Mouse (Mus musculus): Measurements from ENCODE around the gene Plxdc1. TPM values are rescaled to one million over a fixed set of nuclear protein-coding genes. Genes with fewer than 3 reads are reported as not detected.

Plxdc1 gene
- total and polyA plus RNA-seq, 2 experiments from 2014 or later: 1.5 to 3.5 TPM

DNA sequence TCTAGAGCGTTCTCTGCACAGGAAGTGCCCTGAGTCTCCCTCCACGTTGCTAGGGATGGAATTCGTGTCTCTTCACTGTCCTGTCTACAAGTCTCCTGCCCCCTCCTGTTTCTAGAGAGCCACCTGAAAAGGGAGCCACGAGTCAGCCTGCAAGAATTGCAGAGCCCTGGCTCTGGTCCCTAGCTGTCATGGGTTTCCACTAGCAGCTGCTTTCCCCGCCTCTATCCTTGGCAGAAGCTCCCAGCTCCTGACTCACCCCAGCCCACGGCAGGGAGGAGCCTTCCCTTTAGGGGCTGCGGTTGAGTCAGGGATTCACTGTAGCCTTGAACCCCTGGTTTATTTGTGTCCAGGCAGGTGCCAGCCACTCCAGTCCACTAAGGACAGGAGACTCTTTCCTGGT, 15.0 kb downstream of the Plxdc1 start:
- H3K9me3 ChIP-seq (ENCODE audit: low read length): no peaks in the 10 kb centered on the region
- ATAC-seq (peak; percentile 74), DNase-seq (peak; percentile 68)
- no peaks in the 10 kb centered on the region for H3K4me1 ChIP-seq (ENCODE audit: insufficient read depth)
- no peak overlapping the region for H3K9ac ChIP-seq
- 31% methylated on average over 7 of the region's 7 CpGs for WGBS
- H3K4me2 ChIP-seq (ENCODE audit: low read depth): peak overlapping the region; percentile 17
- no peaks in the 10 kb centered on the region for H3K36me3 ChIP-seq (ENCODE audit: insufficient read depth)
- no peaks in the 10 kb centered on the region for H3K27me3 ChIP-seq (ENCODE audit: insufficient read depth, low read length)
- no peak overlapping the region for H3K27ac ChIP-seq (ENCODE audit: low read depth, low read length)
- H3K4me3 ChIP-seq (ENCODE audit: low read depth, low read length): no peak overlapping the region
- no peak for TF ChIP-seq CTCF (IDR thresholded peaks at IDR 0.05; ENCODE audit: low read depth)

DNA sequence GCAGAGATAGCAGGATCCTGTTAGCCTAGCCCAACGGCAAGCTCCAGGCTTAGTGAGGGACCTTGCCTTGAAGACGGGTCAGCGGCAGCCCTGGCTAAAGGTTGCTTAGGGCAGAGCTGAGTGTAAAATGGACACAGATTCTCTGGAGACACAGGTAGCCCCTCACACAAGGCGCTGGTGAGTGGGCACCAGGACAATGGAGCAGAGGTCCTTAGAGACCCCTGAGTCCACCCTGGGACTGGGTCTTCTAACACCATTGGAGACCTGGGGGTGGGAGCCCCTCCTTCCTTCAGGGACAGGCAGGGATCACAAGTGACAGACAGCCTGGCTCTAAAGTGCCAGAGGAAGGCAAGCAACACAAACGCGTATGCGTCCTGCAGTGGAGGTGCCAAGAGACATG, 15.5 kb downstream of the Plxdc1 start:
- no peak; the same call in 1 of the 2 replicates for ATAC-seq
- no peaks in the 10 kb centered on the region for H3K4me1 ChIP-seq (ENCODE audit: insufficient read depth)
- H3K9me3 ChIP-seq (ENCODE audit: low read length): no peaks in the 10 kb centered on the region
- H3K36me3 ChIP-seq (ENCODE audit: insufficient read depth): no peaks in the 10 kb centered on the region
- DNase-seq: no peak
- H3K4me2 ChIP-seq (ENCODE audit: low read depth): peak overlapping the region; percentile 17
- H3K27me3 ChIP-seq (ENCODE audit: insufficient read depth, low read length): no peaks in the 10 kb centered on the region
- WGBS: 80% methylated on average over 7 of the region's 7 CpGs
- TF ChIP-seq CTCF (IDR thresholded peaks at IDR 0.05; ENCODE audit: low read depth): no peak
- H3K4me3 ChIP-seq (ENCODE audit: low read depth, low read length): no peak overlapping the region
- no peak overlapping the region for H3K9ac ChIP-seq
- H3K27ac ChIP-seq (ENCODE audit: low read depth, low read length): no peak overlapping the region

DNA sequence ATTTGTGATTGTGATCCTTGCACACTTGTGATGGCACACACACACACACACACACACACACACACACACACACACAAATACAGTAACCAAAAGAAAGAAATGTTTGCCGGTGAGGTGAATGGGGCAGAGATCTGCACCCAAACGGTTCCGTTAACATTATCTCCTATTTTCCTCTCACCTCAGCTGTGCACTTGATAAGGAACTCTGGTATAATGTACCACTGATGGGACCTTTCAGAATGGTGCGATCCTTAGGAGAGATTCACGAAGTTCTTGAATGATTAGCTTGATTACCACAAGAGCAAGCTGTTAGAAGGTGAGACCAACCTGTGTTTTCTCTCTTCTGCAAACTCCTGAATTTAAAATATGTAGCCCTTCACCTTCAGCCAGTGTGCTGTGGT, 17.9 kb downstream of the Plxdc1 start:
- Histone ChIP-seq H3K4me2 (ENCODE audit: low read depth) (no peak overlapping the region), H3K4me3 (ENCODE audit: low read depth, low read length) (no peak overlapping the region), H3K9ac (no peak overlapping the region), H3K9me3 (ENCODE audit: low read length) (no peaks in the 10 kb centered on the region), H3K27me3 (ENCODE audit: insufficient read depth, low read length) (no peaks in the 10 kb centered on the region), H3K36me3 (ENCODE audit: insufficient read depth) (no peaks in the 10 kb centered on the region), H3K4me1 (ENCODE audit: insufficient read depth) (no peaks in the 10 kb centered on the region), H3K27ac (ENCODE audit: low read depth, low read length) (no peak overlapping the region)
- DNase-seq (no peak), ATAC-seq (no peak)
- WGBS: 85% methylated on average over 5 of the region's 5 CpGs
- TF ChIP-seq CTCF (IDR thresholded peaks at IDR 0.05; ENCODE audit: low read depth): no peak

DNA sequence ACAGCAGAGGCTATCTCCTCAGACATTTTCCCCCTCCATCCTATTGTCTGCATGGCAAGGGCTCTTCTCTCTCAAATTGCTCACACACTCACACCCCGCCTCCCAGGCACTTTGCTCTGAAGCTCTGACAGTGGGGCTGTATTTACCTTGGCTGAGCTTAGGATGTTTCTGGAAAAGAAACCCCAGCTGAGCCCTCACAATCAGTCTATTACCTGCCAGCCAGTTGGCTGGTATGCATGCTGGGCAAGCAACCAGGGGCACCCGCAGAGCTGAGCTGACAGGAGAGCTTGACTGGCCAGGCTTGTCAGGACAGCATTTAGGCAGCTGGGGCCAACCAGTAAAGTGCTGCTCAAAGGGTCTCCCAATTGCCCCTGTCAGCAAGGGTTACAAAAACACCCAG, 19.1 kb downstream of the Plxdc1 start:
- TF ChIP-seq CTCF (IDR thresholded peaks at IDR 0.05; ENCODE audit: low read depth): no peak
- Histone ChIP-seq H3K4me3 (ENCODE audit: low read depth, low read length) (no peak overlapping the region), H3K27me3 (ENCODE audit: insufficient read depth, low read length) (no peaks in the 10 kb centered on the region), H3K4me2 (ENCODE audit: low read depth) (no peak overlapping the region), H3K9ac (no peak overlapping the region), H3K9me3 (ENCODE audit: low read length) (no peaks in the 10 kb centered on the region), H3K4me1 (ENCODE audit: insufficient read depth) (no peaks in the 10 kb centered on the region), H3K27ac (ENCODE audit: low read depth, low read length) (no peak overlapping the region), H3K36me3 (ENCODE audit: insufficient read depth) (no peaks in the 10 kb centered on the region)
- 21% methylated on average over 2 of the region's 2 CpGs for WGBS
- peak; percentile 53 for ATAC-seq
- no peak for DNase-seq

DNA sequence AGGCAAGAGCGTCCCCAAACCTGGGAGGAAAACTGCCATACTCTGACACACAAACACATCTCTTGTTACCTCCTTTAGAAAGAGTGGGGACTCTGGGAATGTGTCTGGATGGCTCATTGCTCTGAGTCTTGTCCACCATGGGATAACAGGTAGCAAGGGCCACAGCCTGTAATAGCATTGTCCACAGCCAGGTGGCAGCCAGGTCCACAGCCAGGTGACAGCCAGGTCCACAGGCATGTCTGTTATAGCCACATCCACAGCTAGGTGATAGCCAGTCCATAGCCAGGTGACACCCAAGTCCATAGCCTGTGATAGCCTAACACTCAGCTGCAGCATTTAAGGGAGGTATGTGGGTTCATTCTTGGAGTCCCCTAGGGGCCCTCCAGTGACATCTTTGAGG, 25.3 kb downstream of the Plxdc1 start:
- Histone ChIP-seq H3K9me3 (ENCODE audit: low read length) (no peaks in the 10 kb centered on the region), H3K4me3 (ENCODE audit: low read depth, low read length) (no peak overlapping the region), H3K4me1 (ENCODE audit: insufficient read depth) (no peaks in the 10 kb centered on the region), H3K27me3 (ENCODE audit: insufficient read depth, low read length) (no peaks in the 10 kb centered on the region), H3K36me3 (ENCODE audit: insufficient read depth) (no peaks in the 10 kb centered on the region), H3K4me2 (ENCODE audit: low read depth) (no peak overlapping the region), H3K9ac (no peak overlapping the region), H3K27ac (ENCODE audit: low read depth, low read length) (no peak overlapping the region)
- TF ChIP-seq CTCF (IDR thresholded peaks at IDR 0.05; ENCODE audit: low read depth): peak; percentile 39
- no peak for DNase-seq
- WGBS: 76% methylated on average over 1 of the region's 1 CpGs
- no peak for ATAC-seq

DNA sequence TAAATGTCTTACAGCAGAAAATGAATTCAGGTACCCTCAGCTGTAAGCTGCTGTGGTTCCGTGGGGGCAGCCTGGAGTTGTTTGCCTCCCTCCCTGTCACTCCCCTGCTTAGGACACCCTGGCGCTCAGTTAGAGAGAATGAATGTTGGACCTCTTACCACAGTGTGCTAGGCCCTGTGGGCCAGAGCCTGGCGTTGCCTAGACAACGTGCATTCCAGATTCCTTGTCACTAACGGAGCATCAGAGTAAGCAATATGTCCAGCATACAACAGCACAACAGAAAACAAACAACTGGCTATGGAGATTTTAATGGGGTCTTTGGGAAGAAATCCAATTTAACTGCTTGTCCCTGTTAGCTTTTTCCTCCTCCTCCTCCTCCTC, 27.0 kb downstream of the Plxdc1 start:
- Histone ChIP-seq H3K4me3 (ENCODE audit: low read depth, low read length) (no peak overlapping the region), H3K36me3 (ENCODE audit: insufficient read depth) (no peaks in the 10 kb centered on the region), H3K9me3 (ENCODE audit: low read length) (no peaks in the 10 kb centered on the region), H3K4me1 (ENCODE audit: insufficient read depth) (no peaks in the 10 kb centered on the region), H3K27ac (ENCODE audit: low read depth, low read length) (peak overlapping the region; percentile 21; the same call in 1 of the 2 replicates), H3K9ac (no peak overlapping the region), H3K27me3 (ENCODE audit: insufficient read depth, low read length) (no peaks in the 10 kb centered on the region), H3K4me2 (ENCODE audit: low read depth) (no peak overlapping the region)
- ATAC-seq: peak; percentile 74
- WGBS: 36% methylated on average over 5 of the region's 5 CpGs
- peak; percentile 34 for DNase-seq
- no peak for TF ChIP-seq CTCF (IDR thresholded peaks at IDR 0.05; ENCODE audit: low read depth)

DNA sequence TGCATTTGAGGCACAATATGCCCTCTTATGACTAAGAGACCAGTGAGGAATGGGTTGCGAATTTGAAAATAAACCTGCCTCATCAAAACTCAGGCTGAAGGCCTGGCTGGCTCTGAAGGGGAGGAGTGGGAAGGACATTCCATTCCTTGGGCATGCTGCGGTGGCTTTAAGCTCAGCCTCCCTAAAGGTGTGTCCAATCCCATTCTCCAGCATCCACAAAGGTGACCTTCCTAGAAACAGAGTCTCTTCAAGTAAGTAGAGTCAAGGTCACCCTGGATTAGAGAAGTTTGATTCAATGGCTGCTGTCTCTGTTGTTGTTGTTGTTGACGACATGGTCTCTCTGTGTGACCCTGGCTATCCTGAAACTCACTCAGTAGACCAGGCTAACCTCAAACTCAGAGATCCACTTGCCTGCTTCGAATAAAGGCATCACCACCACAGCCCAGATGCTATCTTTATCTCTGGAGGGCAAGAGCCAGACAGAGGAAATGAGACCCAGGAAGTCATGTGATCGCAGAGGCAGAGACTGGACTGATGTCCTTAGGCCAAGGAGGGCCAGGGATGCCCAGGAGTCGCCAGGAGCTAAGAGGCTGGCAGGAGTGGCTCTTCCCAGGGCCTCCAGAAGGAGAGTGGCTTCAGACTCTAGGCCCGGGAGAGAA, 27.5 kb downstream of the Plxdc1 start:
- H3K4me3 ChIP-seq (ENCODE audit: low read depth, low read length): no peak overlapping the region
- H3K36me3 ChIP-seq (ENCODE audit: insufficient read depth): no peaks in the 10 kb centered on the region
- ATAC-seq: no peak; the same call in 1 of the 2 replicates

More for the DNA sequence above, 27.5 kb downstream of the Plxdc1 start:
- no peaks in the 10 kb centered on the region for H3K9me3 ChIP-seq (ENCODE audit: low read length)
- H3K4me1 ChIP-seq (ENCODE audit: insufficient read depth): no peaks in the 10 kb centered on the region
- WGBS: 83% methylated on average over 7 of the region's 7 CpGs
- DNase-seq: no peak
- TF ChIP-seq CTCF (IDR thresholded peaks at IDR 0.05; ENCODE audit: low read depth): no peak
- no peaks in the 10 kb centered on the region for H3K27me3 ChIP-seq (ENCODE audit: insufficient read depth, low read length)
- H3K27ac ChIP-seq (ENCODE audit: low read depth, low read length): peak overlapping the region; percentile 21; the same call in 1 of the 2 replicates
- H3K4me2 ChIP-seq (ENCODE audit: low read depth): no peak overlapping the region
- H3K9ac ChIP-seq: no peak overlapping the region
